Mouse (Mus musculus) brain, embryonic 14.5 days (tissue): Measurements from ENCODE around the gene Ksr2.

Source experiments
- CTCF ChIP-seq: fragments of 200-500 bp; IDR thresholded peaks from 2 replicates; pipeline ENCODE4 v1.5.1; 2012; ENCODE audit warnings: inconsistent platforms, mild to moderate bottlenecking, moderate library complexity, borderline replicate concordance; ENCODE audit not compliant: insufficient read depth, insufficient read length; ENCODE audit errors: extremely low read depth
- POLR2A ChIP-seq: fragments of 200-500 bp; IDR thresholded peaks from 2 replicates; pipeline ENCODE4 v1.6.1; 2012; ENCODE audit warnings: mild to moderate bottlenecking, inconsistent platforms, borderline replicate concordance; ENCODE audit not compliant: poor library complexity, insufficient read depth, insufficient read length, severe bottlenecking; ENCODE audit errors: extremely low read depth

DNA sequence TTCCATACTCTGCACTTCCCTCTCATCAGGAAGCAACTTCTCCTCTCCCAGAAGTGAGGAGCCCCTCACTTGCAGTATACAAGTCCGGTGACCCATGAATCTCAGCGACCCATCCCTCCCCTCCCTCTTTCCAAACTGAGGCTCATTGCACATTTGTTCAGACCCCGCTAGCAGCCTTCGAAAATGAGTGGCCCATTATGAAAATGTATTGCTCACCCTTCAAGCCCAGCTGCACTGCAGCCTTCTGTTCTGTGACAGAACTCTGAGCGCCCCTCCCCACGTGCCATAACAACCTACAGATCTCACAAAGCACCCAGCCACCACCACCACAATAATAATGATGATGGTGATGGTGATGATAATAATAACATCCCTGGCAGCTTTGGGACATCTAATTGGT, 295.5 kb downstream of the Ksr2 start:
- TF ChIP-seq POLR2A (no peak), CTCF (no peak)
